Mouse (Mus musculus) 3T3-L1 (cell line): ENCODE results near the gene Mtmr2.

Source experiments
- DNase-seq: peaks from one replicate; pipeline ENCODE4 v3.0.0-alpha.2; 2015; ENCODE audit warnings: low read depth, low spot score

Mtmr2 gene

DNA sequence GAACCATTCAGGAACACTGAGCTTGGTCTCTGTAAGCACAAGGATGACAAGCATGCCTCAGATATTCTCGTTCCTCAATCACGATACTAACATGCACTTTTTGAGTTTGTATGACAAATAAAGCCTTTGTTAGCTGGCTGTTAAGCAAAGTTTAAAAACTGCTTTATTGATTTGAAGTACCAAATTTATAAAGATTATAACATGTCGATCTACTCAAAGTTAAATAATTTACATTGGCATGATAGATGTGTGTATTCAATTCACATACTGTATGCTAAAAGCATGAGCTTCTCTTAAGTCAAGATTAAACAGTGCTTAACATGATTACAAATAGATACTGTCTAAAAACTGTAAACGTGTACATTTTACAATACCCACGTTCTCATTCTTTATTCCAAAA is 59.4 kb downstream of the Mtmr2 start:
- DNase-seq, result no peak

DNA sequence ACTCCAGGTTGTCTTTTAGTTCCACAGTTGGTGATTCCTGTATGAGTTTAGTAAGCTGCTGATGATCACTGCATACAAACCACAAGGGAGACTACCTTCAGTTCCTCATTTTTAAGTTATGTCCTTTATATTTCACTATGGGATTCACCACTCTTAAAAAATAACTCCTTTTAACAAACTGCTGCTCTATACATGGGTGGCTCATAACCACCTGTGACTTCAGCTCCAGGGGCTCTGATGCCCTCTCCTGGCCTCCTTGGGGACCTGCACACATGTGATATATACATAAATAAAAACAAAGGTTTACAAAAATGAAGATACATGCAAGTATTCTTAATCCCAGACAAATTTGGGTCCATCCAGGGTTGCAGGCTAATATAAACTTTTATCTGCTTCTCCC is 61.7 kb downstream of the Mtmr2 start:
- peak; percentile 53 for DNase-seq

DNA sequence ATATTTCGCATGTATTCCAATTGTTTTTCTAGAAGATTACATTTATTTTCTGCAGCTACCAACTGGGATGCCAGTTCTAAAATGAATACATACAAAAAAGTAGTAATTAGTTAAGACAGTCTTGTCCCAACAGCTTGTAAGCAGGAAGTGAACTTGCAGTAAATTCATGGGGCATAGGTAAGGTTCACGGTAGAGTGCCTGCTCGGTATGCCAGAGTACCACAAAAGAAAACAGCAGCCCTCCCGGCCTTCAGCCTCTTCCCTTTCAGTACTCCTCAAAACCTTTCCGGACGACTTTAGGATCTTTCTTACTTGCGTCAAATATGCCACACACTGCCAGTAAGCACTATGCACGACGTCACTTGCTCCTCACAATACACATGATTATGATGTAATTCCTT is 70.2 kb downstream of the Mtmr2 start:
- no peak for DNase-seq

DNA sequence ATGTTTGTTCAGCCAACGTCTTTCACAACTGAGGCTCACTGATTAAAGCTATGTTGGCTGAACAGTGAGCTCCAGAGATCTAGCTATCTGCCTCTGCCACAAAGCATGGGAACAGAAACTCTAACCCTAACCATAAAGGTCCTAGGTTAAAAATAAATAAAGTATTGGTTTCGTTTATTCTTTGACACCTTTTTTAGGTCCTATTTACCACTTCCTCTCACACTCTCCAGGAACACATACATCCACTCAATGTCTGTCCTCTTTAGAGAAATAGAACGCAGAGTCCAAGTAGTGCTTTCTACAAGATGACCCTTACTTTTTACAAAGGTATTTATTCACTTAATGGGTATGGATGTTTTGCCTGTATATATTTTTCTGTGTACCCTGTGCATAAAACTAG is 72.6 kb downstream of the Mtmr2 start:
- DNase-seq, result no peak

DNA sequence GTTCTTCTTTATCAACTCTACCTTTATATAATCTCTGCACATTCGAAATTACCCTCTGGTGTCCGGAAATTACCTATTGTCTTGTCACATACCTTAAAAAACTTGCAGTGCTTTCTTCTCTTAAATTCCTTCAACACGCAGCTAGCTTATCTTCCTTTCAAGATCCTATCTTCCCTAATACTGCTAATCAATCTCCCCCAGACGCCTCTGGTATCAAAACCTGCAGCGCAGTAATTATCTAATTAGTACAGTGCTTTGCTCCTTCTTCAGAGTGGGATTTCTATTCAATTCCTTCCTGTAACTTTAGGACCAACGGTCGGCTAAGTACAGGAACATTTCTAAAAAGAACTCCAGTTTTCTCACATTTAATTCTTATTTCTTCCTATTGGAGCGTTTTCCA is 77.7 kb downstream of the Mtmr2 start:
- DNase-seq, result no peak

DNA sequence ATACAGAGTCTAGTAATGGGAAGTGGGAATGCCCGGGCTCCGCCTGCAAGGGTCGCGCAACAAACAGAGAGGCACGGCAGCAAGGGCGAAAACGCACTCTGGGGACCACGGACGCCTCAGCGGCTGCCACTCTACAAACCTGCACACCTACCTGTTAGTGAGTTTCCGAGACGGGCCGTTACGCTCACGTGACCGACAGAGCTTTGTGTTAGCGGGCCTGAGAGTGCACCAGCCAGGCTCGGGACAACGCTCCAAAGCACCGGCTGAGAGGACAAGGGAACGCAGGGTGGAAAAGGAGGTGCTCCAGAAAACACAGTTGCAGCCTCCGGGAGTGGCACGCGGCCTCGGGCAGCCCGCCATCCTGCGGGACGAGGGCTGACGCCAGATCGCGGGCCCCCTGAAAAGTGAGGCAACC is 78.2 kb downstream of the Mtmr2 start:
- DNase-seq, result peak; percentile 64

DNA sequence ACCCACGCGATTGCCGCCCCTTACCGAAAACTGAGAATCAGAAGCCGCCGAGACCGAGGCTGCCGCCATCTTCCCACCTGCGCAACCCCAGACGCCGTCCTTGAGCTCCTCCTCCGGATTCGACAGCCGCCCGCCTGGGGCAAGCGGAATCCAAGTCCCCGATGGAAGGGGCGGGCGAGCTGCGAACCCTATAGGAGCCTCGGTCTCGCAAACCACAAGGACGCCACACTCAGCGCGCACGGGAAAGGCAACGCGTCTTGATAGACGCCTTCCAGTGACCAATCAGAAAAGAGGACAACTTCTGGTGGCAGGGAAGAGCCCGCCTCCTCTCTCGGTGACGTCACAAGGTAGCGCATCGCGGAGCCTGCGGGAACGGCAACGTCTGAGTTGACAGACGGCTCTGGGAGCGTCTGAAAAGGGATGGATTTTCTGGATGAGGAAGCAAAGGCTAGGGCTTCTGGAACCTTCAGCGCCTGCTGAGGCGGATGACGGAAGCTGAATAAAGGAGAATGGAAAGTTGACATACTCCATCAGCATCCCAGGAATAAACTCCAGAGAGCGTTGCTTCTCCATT is 78.7 kb downstream of the Mtmr2 start, which contains the start of gene Cep57:
Gene Cep57 (minus strand): TSS at position 276 of the 574 bp plus-strand sequence.
- DNase-seq, result peak; percentile 99

DNA sequence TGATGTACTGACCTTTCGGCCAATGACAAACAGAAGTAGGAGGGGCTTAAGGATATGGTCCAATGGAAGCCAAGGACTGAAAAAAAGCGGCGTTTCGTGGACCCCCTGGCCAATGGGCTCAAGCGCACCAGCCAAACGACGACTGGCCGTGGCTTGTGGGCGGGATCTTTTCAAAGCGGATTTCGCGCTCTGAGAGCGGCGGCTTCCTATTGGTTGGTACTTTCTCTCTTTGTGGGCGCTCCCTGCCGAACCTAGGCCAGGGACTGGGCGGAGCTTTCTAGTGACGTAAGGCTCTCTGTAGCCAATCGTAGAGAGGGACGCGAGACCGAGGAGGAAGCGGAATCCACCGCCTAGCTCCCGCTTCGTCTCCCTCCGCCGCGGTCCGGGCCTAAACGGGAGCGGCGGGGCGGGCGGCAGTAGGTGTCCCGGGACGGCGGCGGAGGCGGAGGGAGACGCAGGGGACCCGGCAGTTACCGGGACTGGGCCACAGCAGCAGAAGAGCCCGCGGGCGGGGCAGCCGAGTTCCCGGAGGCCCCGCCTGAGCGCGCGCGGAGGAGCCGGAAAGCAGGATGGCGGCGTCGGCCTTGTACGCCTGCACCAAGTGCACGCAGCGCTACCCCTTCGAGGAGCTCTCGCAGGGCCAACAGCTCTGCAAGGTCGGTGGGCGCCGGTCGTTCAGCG is 79.3 kb downstream of the Mtmr2 start, which contains the start of gene Fam76b:
Gene Fam76b (plus strand): TSS at position 311 of the 681 bp plus-strand sequence.
- DNase-seq, result peak; percentile 100

DNA sequence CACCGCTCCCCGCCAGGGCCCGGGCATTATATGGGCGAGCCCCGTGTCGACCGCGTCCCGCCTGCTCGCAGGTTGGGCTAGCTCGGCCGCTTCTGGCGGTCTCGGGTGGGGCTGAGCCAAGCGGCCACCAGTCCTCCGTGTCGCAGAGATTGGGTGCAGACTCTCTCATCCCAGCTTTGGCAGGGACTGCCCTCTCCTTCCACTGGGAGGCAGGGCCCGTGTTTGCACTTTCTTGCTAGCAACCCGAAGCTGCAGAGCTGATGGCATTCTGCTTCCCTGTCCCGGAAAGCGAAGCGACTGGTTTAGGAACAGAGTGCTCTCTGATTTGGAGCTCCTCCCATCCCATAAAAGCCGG is 79.9 kb downstream of the Mtmr2 start:
- DNase-seq, result peak; percentile 73

DNA sequence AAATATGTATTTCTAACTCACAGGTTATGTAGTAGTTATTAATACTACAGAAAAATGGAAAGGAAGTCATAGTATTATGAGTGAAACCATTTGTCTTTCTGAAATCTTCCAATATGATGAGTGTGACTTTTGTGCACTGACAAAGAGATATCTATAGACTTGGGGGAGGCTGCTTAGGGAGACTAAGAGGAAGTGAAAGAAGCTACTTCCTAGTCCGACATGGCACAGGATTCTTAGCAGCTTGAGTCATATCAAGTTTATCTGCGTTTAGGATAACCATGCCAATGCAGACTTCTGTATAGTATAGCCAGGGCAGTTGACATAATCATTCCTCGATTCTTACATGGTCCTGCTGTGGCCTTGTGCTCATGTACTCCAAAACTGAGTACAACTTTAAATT is 87.0 kb downstream of the Mtmr2 start:
- DNase-seq, result no peak

DNA sequence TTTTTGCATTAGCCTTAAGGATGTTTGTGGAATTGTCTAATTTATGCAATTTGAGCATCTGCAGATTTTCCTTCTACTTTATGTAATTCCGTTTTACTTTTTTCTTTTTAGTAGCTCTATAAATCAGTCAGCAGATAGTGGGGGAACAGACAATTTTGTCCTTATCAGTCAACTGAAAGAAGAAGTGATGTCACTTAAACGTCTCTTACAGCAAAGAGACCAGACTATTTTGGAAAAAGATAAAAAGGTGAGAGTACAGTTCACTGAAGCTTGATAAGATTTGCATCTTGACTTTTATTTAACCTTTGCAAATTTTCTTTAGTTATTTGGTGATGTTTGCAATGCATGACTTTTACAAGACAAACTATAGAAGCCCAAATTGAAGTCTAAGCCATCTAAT is 88.5 kb downstream of the Mtmr2 start:
- DNase-seq, result no peak

DNA sequence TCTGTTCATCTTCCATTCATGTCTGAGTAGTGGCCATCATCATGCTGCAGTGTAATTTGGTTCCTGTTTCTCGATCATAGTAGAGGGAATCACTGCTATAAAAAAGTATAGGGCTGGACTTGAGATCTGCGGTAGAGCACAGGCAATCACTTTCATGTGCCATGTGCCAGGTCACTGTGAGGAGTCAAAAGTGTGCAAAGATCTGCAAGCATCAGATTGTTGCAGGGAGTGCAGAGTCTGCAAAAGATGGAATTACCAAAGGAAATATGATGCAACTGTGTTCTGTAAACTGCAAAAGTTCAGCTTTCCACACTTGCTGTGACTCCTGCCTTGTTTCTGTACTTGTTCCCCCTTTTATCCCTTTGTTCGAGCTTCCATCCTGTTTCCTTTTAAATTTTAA is 99.4 kb downstream of the Mtmr2 start:
- no peak for DNase-seq

DNA sequence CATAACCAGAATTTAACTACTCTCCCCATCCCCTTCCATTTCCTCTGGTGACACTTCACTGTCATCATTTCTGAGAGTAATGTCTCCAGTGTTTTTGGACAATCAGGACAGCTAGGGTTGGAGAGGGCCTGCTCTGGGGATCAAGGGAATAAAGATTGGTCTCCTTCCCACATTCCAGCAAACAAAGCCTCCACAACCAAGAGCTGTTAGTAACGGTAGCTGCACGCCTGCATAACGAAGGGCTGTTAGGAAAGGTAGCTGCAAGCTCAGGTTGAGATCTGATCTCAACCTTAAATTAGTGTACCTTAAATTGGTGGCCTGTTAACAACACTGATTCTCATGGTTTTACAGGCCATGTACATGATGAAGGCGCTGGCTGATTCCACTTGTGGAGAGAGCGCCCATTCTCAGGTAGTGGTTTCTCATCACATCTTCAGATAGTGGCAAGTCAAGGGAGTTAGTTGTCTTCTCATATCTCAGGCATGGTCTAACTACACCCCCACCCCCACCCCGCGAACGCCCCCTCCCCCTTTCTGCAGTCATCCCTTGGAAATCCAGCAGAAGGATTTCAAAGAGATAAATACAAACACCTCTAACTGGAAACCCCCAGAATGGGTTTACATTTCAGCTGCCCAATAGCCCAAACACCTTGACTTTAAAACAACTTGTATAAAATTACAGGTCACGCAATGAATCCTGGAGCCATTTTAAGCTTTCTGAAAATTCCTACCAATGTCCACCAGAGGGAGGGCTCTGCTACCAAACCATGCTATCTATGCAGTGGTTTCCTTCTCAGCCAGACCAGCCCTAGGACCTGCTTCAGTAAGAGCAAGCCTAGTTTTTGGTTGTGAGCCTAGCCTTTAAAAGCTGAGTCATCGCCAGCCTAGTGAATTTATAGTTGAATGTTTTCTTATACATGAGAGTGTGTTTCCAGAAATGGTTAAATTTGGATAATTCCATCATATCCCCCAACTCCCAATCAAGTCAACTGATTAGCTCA is 100.6 kb downstream of the Mtmr2 start:
- peak; percentile 91 for DNase-seq

DNA sequence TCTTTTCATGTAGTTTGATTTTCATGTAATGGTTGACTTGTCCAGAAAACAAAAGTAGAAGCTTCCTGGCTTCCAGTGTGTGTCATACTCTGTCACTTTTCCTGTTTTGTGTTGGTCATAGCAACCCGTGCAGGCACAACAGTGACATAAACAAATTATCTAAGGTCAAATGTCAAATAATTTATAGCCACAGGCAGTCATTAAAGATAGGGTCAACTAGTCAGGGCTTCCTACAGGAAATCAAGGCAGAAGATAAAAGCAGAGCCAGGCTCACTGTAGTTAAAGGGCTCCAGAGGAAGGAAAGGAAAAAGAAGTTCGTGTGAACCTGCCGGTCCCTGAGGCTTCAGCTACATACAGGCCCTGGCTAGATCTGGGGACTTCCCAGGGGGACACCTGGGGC is 105.7 kb downstream of the Mtmr2 start:
- no peak for DNase-seq
